Mouse (Mus musculus) intestine, postnatal 0 days (tissue): ENCODE data around the gene Chrng. TPM values are rescaled to one million over a fixed set of nuclear protein-coding genes. Genes with fewer than 3 reads are reported as not detected.
A peak's percentile ranks its signal among the peaks of the same experiment; 100 is the strongest.

Experiments used
- ATAC-seq: fragments of 200-750 bp; cut with Nextera tagmentation; 2 replicates; pipeline ENCODE4 v1.8.0; 2017; ENCODE audit warnings: mild to moderate bottlenecking, moderate TSS enrichment, moderate library complexity
- H3K27ac ChIP-seq: fragments of 300-500 bp; sonication (generic); 2 replicates; pipeline ENCODE4 v1.5.1; 2014; ENCODE audit warnings: mild to moderate bottlenecking, low read depth, low read length, moderate library complexity
- H3K27me3 ChIP-seq: fragments of 300-500 bp; sonication (generic); replicated peaks from 2 replicates; pipeline ENCODE4 v1.6.1; 2014; ENCODE audit warnings: low read length, mixed read lengths; ENCODE audit not compliant: control insufficient read depth, insufficient read depth
- H3K36me3 ChIP-seq: fragments of 300-500 bp; sonication (generic); 2 replicates; pipeline ENCODE4 v1.6.1; 2014; ENCODE audit warnings: mild to moderate bottlenecking, moderate library complexity; ENCODE audit not compliant: control insufficient read depth, insufficient read depth
- H3K4me1 ChIP-seq: fragments of 300-500 bp; sonication (generic); replicated peaks from 2 replicates; pipeline ENCODE4 v1.6.1; 2014; ENCODE audit warnings: antibody characterized with exemption, low read length, mixed read lengths; ENCODE audit not compliant: control insufficient read depth, insufficient read depth
- H3K4me2 ChIP-seq: fragments of 300-500 bp; sonication (generic); replicated peaks from 2 replicates; pipeline ENCODE4 v1.6.1; 2014; ENCODE audit warnings: low read depth, mild to moderate bottlenecking, moderate library complexity
- H3K4me3 ChIP-seq: fragments of 300-500 bp; sonication (generic); 2 replicates; pipeline ENCODE4 v1.5.1; 2014; ENCODE audit warnings: low read depth, low read length
- H3K9ac ChIP-seq: fragments of 300-500 bp; sonication (generic); 2 replicates; pipeline ENCODE4 v1.6.1; 2014; ENCODE audit warnings: mild to moderate bottlenecking, low read depth, low read length
- H3K9me3 ChIP-seq: fragments of 300-500 bp; sonication (generic); 2 replicates; pipeline ENCODE4 v1.6.1; 2016; ENCODE audit warnings: mixed run types; ENCODE audit not compliant: control insufficient read depth
- CTCF ChIP-seq: sonication (generic); IDR thresholded peaks from 2 replicates; pipeline ENCODE4 v1.5.1; 2016; ENCODE audit warnings: low read depth, mild to moderate bottlenecking, control low read depth, antibody characterized with exemption, moderate library complexity
- WGBS: fragments of 180-500 bp; shearing (Covaris S2); extraction: QIAGEN DNeasy Blood & Tissue Kit; methylation state at CpG from one replicate; pipeline ENCODE4 v1.1.7; 2014; 5-methylcytosine and 5-hydroxymethylcytosine counted together
- polyA plus RNA-seq: library from polyadenylated mRNA; unstranded; fragments of >200 nt; fragmentation: Nextera tagmentation; extraction: Ambion mirVana; gene quantifications from 2 replicates; pipeline ENCODE4 v1.2.1, GENCODE M21; 2015

Chrng gene
- not detected in 2 replicates for polyA plus RNA-seq

GRCm38 (mm10) chr1:87204465-87204864 lies at the start of gene Chrng:
Gene Chrng, plus strand, starts transcription at chr1:87204657.
- no peak for ATAC-seq

GRCm38 (mm10) chr1:87155531-87156198 lies 48.8 kb upstream of the Chrng start:
- H3K9me3 ChIP-seq: no peaks in the 10 kb centered on the region
- no peaks in the 10 kb centered on the region for H3K4me1 ChIP-seq
- WGBS: under 1% methylated on average over 52 of the region's 56 CpGs
- H3K27me3 ChIP-seq: peaks cover 79% of the 10 kb centered on the region
- no peak for TF ChIP-seq CTCF
- peak overlapping the region; percentile 27 for H3K4me3 ChIP-seq
- H3K27ac ChIP-seq: no peak overlapping the region
- no peak overlapping the region for H3K9ac ChIP-seq
- H3K4me2 ChIP-seq: peak overlapping the region; percentile 50
- H3K36me3 ChIP-seq: no peaks in the 10 kb centered on the region
- no peak for ATAC-seq

More at GRCm38 (mm10) chr1:87204465-87204864, at the start of gene Chrng:
- no peaks in the 10 kb centered on the region for H3K4me1 ChIP-seq
- no peak within 1 kb of the TSS for H3K4me3 ChIP-seq
- no peaks in the 10 kb centered on the region for H3K9me3 ChIP-seq
- H3K9ac ChIP-seq: no peak within 1 kb of the TSS
- TF ChIP-seq CTCF: no peak
- H3K27ac ChIP-seq: no peak within 1 kb of the TSS
- 84% methylated on average over 7 of the region's 7 CpGs for WGBS
- peaks cover 15% of the 10 kb centered on the region for H3K27me3 ChIP-seq
- H3K36me3 ChIP-seq: no peaks in the 10 kb centered on the region
- no peak within 1 kb of the TSS for H3K4me2 ChIP-seq

- no peak within 1 kb of the TSS for H3K9ac ChIP-seq
- peak within 1 kb of the TSS; percentile 50 for H3K4me2 ChIP-seq
- H3K27me3 ChIP-seq: peaks cover 79% of the 10 kb centered on the region
These were observed 48.3 kb upstream of the Chrng start, which contains the start of gene Ecel1 for GRCm38 (mm10) chr1:87156199-87156587. Gene Ecel1, minus strand, starts transcription at chr1:87156521.

GRCm38 (mm10) chr1:87159396-87159795 lies 45.1 kb upstream of the Chrng start:
- Histone ChIP-seq H3K4me1 (no peaks in the 10 kb centered on the region), H3K4me3 (no peak overlapping the region), H3K4me2 (no peak overlapping the region), H3K27ac (no peak overlapping the region), H3K9me3 (no peaks in the 10 kb centered on the region), H3K9ac (no peak overlapping the region), H3K36me3 (no peaks in the 10 kb centered on the region), H3K27me3 (peaks cover 48% of the 10 kb centered on the region)
- ATAC-seq: no peak
- no peak for TF ChIP-seq CTCF
- 74% methylated on average over 3 of the region's 3 CpGs for WGBS

More at GRCm38 (mm10) chr1:87156199-87156587, 48.3 kb upstream of the Chrng start, which contains the start of gene Ecel1:
- Histone ChIP-seq H3K36me3 (no peaks in the 10 kb centered on the region), H3K9me3 (no peaks in the 10 kb centered on the region), H3K4me3 (peak within 1 kb of the TSS; percentile 27), H3K4me1 (no peaks in the 10 kb centered on the region), H3K27ac (no peak within 1 kb of the TSS)
- ATAC-seq: no peak
- TF ChIP-seq CTCF: no peak
- 4% methylated on average over 12 of the region's 12 CpGs for WGBS

- Histone ChIP-seq H3K27me3 (peaks cover 12% of the 10 kb centered on the region; the same call in 1 of the 2 replicates), H3K36me3 (no peaks in the 10 kb centered on the region), H3K9me3 (no peaks in the 10 kb centered on the region), H3K4me2 (no peak overlapping the region), H3K4me1 (no peaks in the 10 kb centered on the region), H3K4me3 (no peak overlapping the region), H3K27ac (no peak overlapping the region), H3K9ac (no peak overlapping the region)
- no peak for TF ChIP-seq CTCF
- WGBS: 38% methylated on average over 11 of the region's 11 CpGs
- ATAC-seq: no peak
These were observed 40.2 kb upstream of the Chrng start for GRCm38 (mm10) chr1:87164164-87164795.

GRCm38 (mm10) chr1:87164796-87165184 lies 39.7 kb upstream of the Chrng start:
- ATAC-seq: no peak
- Histone ChIP-seq H3K4me1 (no peaks in the 10 kb centered on the region), H3K4me3 (no peak overlapping the region), H3K27me3 (peaks cover 12% of the 10 kb centered on the region; the same call in 1 of the 2 replicates), H3K9me3 (no peaks in the 10 kb centered on the region), H3K4me2 (no peak overlapping the region), H3K27ac (no peak overlapping the region), H3K9ac (no peak overlapping the region), H3K36me3 (no peaks in the 10 kb centered on the region)
- 55% methylated on average over 9 of the region's 9 CpGs for WGBS
- no peak for TF ChIP-seq CTCF
